Mouse (Mus musculus) thymus, postnatal 36 days (tissue): ENCODE measurements around the gene Grm3.

Experiments
- DNase-seq, 2 experiments: peaks; one replicate each; pipeline ENCODE4 v3.0.0; 2022; ENCODE audit warnings: mixed read lengths in 2 of 2

Gene Grm3

DNA sequence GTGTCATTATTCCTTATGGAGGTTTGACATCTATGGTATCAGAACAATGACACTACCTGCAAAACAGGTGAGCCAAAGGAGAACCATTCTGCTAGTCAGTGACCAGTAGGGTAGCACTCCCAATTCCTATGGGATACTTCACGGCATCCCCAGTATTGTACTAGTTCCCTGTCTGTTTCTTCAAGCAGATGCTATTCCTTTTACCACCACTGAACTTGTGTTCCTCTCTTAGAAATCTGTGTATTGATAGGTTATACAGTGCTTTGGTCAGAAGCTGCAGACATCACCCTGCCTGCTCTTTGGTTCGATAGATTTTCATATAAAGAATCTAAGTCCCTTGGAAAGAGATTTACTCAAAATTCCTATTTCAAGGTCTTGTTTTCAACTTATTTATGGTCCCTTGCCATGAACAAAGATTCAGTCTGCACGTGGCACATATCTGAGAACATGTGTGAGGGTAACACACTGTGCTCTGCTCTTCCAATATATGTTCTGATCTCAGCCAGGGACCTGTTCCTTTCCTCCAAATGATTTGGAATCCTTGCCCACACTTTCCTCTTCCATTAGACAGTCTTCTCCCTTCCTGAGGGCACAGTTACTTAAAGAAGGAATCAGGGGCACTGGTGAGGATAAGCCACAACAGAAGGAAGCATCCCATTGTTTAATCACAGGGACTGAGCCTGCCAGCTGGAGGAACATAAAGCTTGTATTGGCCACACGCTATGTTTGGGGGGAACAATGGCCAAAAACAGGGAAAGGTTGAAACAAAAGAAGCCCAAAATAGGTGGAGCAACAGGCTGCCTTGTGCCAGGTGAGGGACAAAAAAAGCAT is 102.5 kb downstream of the Grm3 start:
- no peak for DNase-seq

- no peak for DNase-seq
These were observed 103.4 kb downstream of the Grm3 start for GRCm38 (mm10) chr5:9621417-9622067.

GRCm38 (mm10) chr5:9579021-9579420 is 145.9 kb downstream of the Grm3 start:
- no peak for DNase-seq

DNA sequence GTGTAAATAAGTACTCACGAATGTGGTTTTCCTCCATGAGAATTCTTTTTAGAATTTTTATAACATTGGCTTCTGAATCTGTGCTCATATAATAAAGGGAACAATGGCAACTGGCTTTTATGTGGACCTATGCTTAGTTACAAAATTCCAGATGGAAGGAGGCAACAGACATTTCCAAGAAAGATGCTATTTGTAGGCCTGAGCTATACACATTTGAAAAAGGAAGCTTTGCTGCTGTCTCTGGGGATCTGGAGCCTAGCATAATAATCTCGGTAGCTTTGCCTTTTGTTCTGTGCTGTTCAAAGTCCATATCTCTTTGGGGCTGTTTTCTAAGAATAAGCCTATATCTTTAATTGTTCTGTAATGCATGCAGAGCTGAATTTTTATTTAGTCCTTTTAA is 146.4 kb downstream of the Grm3 start:
- no peak for DNase-seq

DNA sequence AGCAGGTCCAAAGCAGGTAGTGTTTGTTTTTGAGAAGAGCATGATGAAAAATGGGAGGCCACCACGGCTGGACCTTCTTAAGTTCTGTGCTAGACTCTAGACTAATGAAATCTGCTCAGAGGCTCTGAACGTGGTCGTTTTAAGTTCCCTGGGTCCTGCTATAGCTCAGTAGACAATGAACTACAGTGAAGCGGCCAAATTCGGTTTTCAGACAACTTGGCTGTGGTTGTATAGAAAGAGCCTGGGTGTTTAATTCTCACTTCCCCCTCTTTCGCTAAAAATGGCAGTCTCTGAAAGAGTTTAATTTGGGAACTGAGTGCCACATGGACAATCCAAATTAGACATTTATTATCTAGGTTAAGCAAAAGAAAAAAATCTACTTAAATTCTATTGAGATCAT is 154.0 kb downstream of the Grm3 start:
- no peak for DNase-seq

DNA sequence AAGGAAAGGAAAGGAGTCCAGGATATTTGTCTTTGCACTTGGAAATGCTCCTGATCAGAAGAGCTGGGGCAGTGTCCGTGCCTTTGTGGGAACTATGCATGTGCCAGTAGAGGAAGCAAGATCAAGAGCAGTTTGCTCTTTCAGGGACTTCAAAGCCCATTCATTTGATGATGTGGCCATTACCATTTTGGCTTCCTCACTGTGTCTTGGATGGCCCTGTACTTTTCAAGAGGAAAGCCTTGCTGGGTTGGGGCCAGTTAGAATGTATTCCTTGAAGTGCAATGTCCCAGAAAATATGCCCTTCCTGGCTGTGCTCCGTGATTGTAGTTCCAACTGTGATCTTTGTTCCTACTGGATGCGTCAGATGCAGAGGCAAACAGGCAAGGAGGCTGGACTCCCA is 167.3 kb downstream of the Grm3 start:
- DNase-seq = no peak

- no peak for DNase-seq
These were observed 184.0 kb downstream of the Grm3 start for GRCm38 (mm10) chr5:9540822-9541557.

GRCm38 (mm10) chr5:9525507-9525906 is 199.5 kb downstream of the Grm3 start:
- no peak for DNase-seq

GRCm38 (mm10) chr5:9511027-9511426 is 213.9 kb downstream of the Grm3 start:
- DNase-seq = no peak

DNA sequence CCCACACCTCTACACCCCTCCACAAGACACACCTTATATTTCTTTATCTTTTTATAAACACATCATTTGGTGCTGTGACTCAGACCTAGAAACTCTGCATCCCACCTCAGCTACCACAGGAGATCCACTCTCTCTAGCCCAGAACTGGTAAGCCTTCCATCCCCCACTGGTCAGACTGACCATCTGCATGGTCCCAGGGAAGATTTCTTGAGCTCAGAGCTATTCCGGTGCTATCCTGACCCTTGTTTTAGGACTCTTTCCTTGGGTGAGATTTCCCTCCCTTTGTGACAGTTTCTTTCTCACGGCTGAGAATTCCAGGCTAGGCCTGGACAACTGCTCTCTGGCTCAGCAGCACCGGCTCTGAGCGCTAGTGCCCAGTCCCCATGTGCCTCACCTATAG is 227.7 kb downstream of the Grm3 start:
- no peak for DNase-seq

DNA sequence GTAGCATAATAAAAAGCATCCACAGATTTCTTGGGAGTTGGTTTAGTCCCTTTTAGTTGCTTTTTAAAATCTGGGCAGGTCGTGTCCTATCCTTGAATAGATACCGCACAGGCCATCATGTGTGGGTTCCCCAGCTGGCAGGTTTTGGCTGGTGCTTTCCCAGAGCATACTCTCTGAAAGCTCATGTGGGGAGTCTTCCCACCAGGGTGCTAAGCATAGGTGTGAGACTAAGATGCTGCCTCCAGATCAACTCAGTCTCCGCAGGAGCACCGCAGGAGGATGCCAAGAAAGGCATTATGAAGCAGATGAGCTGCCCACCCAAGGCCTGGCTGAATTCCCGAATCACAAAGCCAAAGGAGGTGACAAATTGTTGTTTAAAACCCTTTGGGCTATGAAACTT is 229.5 kb downstream of the Grm3 start:
- no peak for DNase-seq

DNA sequence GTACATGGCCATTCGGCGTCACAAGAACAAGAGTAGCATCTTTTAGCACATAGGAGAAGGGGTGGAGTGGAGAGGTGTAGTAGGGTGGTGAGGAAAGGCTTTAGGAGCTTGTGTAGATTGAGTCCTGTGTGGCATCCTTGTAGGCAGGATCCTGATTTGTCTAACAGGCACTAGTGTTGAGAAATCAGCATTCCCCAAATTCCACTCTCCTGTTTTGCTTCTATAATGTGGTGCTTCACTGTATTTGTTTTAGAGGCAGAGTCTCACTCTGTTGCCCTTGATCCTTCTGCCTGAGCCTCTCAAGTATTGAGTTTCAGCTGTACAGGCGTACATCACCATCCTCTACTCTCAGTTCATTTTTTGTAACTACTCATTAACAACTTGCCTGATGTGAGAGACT is 247.4 kb downstream of the Grm3 start:
- DNase-seq = no peak

- no peak for DNase-seq
These were observed 271.7 kb downstream of the Grm3 start for GRCm38 (mm10) chr5:9453298-9453697.

- DNase-seq = no peak
These were observed 275.4 kb downstream of the Grm3 start for GRCm38 (mm10) chr5:9449570-9449969.

GRCm38 (mm10) chr5:9448931-9449330 is 276.0 kb downstream of the Grm3 start:
- no peak for DNase-seq

- DNase-seq = no peak
These were observed 278.8 kb downstream of the Grm3 start for GRCm38 (mm10) chr5:9446146-9446545.
